Mouse (Mus musculus) right cerebral cortex, postnatal 14 days (tissue): Measurements from ENCODE around the gene Zhx3.

Experiments
- DNase-seq: peaks from one replicate; pipeline ENCODE4 v3.0.0; 2022

The Zhx3 gene

GRCm38 (mm10) chr2:160800967-160801366, 71.8 kb downstream of the Zhx3 start:
- no peak for DNase-seq

GRCm38 (mm10) chr2:160798206-160798605, 74.6 kb downstream of the Zhx3 start:
- DNase-seq, result no peak

- peak; percentile 53 for DNase-seq
These were observed 75.8 kb downstream of the Zhx3 start for GRCm38 (mm10) chr2:160796973-160797372.

DNA sequence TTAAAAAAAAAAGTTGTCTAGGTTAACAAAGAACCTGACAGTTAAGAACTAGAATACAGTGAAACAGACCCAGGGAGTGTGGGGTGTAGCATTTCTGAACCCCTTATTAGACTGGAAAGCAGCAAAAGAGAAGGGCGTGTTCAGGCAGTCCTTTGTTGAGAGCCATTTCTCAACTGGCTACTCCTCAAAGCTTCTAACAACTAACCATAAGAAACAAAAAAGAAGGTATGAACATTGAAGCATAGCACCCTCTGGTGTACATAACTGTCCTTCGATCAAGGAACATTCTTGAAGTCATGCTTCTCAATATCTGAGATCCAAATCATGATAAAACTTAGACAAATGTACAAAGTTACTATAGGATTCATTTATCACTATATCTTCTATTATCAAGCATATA, 79.7 kb downstream of the Zhx3 start:
- DNase-seq, result no peak

GRCm38 (mm10) chr2:160789741-160790140, 83.1 kb downstream of the Zhx3 start:
- DNase-seq, result no peak

DNA sequence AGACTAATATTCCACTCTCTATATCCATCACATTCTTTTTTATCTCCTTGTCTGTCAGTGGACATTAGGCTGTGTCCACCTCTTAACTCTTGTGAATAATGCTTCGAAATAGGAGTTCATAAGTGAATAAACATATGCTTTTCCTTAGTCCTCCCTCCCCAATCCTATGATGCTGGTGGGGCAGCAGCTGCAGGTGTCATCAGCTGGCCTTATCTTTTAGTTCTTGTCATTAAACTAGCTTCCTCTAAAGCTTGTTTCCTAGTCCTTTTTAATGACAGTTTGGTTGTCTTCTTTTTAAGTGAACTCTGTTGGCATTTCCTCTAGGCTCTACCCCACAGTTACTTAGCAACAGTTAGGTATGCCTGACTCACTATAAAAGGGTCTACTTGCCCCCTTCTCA, 83.8 kb downstream of the Zhx3 start:
- DNase-seq, result no peak

DNA sequence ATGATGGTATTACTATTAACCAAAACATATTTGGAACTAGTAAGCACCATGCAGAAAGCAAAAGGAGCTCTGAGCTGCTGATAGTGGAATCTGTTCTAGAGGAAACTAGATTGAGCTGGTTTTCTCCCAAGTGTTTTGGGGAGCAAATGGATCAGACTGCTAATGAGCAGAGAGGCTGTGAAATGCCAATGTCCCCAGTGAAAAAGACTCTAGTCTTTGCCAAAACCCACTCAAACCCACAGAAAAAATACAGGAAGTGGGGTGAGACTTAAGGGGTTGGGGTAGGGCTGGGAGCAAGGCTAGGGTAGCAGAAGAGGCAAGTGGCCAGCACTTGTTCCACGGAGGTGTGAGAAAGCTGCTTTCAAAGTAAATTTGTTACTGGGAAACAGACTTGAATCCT, 86.5 kb downstream of the Zhx3 start:
- DNase-seq, result no peak

- DNase-seq, result no peak
These were observed 92.0 kb downstream of the Zhx3 start for GRCm38 (mm10) chr2:160780834-160781219.

GRCm38 (mm10) chr2:160780154-160780833, 92.5 kb downstream of the Zhx3 start:
- no peak for DNase-seq

- no peak for DNase-seq
These were observed 94.8 kb downstream of the Zhx3 start for GRCm38 (mm10) chr2:160778034-160778433.

DNA sequence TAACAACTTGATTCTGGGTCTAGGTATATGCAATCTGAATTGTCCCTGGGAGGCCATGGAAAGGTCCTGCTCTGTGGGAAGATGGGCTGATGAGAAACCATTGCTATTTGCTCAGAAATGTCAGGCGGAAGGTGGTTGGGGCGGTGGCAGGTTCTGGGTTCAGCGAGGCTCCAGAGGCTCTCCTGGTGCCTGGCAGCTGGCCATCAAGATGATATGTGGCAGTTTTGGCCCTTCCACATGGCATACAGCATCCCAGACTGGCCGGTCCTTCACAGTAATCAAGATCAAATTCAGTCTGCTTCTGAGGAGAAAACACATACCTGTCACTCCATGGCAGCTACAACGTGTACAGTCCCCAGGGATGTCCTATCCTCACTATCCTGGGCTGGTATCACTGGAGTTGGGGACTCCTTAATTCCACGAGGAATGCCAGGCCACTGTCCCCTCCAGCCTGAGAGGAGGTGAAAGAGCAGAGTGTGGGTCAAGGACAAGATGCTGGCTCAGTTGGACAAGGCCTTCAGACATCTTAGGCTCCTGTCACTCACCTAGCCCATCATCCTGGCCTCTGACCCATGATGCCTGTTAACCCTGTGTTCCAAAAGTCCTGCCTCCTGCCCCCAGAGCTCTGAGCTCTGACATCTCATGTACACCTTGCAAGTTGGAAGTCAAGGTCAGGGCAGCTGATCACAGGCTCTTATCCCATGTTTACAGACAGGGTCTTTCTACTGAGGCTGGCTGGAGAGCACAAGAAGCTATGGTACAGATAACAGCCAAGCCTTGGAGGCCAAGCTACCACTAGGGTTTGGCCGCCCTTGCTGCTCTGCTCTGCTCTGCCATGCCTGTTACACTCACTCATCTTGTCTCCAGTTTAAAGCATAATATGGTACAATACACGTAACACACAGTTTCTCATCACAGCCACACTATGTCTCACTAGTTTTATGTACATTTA, 101.2 kb downstream of the Zhx3 start:
- DNase-seq, result no peak

GRCm38 (mm10) chr2:160770871-160771270, 101.9 kb downstream of the Zhx3 start:
- no peak for DNase-seq

DNA sequence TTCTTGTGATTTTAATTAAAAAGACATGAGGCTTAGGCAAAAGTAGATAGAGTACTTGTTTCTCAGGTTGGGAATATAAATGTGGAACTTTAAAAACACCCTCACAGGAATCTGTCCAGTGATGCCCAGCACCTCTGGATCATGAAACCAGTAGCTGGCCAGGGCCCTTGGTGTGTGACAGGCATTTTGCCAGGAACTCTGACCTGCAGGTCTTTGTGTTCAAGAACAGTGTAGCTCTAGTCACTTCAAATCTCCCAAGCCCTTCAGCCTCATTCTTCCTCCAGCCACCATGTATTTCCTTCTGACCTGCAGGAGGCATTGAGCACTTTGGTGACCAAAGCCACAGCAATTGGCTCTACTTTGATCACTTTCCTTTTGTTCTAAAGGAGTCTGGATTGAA, 102.4 kb downstream of the Zhx3 start:
- no peak for DNase-seq

GRCm38 (mm10) chr2:160768997-160769396, 103.8 kb downstream of the Zhx3 start:
- DNase-seq, result no peak

DNA sequence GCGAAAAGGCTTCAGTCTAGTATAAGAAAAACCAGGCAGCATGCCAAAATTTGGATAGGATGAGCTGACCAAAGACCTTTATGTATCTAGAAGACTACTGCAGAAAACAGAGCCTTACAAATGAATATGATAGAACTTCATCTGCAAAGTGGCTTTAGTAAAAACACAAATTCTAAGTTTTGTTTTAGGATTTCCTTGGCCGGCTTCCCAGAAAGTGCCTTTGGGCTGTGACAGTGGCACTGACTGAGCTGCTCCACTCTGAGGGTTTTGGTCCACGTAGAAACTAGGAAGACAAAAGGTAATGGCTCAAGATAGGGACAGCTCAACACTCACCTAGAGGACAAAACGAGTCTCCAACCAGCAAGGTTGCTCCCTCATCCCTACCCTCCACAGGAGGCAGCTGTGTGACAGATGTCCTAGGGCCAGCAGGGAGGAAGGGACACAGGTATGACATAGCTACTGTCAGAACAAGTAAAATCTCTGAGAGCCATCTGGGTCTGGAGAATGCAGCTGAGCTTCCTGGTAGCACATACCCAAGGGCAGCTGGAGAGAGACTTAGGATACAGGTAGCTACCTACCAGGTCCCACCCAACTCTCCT, 104.6 kb downstream of the Zhx3 start:
- DNase-seq, result peak; percentile 29

GRCm38 (mm10) chr2:160767201-160767600, 105.6 kb downstream of the Zhx3 start:
- DNase-seq, result no peak

DNA sequence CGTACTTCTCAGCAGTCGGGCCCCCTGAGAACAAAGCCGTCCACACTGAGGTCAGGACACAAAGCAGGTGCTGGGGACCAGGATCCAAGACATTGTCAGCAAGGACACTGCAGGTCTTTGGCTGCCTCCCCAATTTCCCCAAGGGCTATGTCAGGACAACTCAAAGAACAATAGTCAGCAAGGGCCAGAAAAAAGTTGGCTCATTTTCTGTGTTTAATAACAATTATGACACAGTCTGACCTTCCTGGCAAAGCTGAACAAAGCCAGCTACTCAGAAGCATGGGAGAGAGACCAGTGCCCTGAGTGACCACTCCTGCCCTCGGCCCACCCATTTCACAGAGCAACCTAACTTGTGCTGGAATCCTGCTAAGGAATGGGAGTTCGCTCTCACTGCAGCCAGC, 106.4 kb downstream of the Zhx3 start:
- DNase-seq, result no peak

- no peak for DNase-seq
These were observed 107.7 kb downstream of the Zhx3 start for GRCm38 (mm10) chr2:160765096-160765495.

DNA sequence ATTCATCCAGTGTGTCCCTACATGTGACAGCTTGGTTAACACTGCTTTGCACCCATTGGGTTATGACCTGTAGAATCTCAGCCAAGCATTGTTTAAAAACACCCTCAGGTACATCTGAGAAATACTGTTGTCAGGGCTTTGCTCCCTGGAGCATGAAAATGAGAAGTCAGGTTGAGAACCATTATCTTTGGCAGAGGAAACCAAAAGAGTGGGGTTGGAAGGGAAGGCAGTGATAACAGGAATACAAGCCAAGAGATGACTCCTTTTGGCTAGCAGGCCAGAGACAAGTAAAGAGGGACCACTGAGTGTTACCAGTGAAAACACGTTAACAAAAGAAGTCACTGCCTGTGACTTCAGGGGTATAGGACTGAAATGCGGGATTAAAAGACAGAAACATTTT, 108.4 kb downstream of the Zhx3 start:
- DNase-seq, result no peak

- no peak for DNase-seq
These were observed 109.0 kb downstream of the Zhx3 start for GRCm38 (mm10) chr2:160763816-160764215.

DNA sequence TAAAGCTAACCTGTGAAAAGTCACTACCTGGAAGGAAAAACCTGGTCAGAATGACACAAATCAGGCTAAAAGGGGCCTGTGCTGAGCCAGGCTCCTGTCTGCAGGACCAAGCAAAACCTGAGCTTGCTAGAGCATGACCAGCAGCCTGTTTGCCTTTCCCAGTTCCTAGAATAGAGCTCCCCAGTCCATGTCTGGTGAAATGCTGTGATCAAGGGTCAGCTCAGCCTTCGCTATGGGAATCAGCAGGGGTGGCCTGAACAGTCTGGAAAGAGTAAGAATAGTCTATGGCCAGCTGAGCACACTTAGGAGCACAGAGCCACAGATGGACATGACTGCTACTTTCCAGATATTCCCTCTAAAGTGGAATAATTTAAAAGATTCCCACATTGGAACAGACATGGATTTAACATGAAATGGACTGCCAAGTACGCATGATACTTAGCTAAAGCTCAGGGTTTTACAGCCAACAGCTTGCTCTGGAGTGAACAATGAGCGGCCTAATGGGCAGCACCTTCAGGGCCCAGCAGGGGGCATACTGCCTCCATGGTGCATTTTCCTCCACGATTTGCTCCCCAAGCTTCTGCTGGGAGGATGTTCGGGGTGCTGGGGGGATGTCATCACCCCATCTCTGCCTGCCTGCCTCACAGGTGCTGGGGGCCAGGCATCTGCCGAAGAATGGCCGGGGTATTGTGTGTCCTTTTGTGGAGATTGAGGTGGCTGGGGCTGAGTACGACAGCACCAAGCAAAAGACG, 112.2 kb downstream of the Zhx3 start:
- peak; percentile 59 for DNase-seq

DNA sequence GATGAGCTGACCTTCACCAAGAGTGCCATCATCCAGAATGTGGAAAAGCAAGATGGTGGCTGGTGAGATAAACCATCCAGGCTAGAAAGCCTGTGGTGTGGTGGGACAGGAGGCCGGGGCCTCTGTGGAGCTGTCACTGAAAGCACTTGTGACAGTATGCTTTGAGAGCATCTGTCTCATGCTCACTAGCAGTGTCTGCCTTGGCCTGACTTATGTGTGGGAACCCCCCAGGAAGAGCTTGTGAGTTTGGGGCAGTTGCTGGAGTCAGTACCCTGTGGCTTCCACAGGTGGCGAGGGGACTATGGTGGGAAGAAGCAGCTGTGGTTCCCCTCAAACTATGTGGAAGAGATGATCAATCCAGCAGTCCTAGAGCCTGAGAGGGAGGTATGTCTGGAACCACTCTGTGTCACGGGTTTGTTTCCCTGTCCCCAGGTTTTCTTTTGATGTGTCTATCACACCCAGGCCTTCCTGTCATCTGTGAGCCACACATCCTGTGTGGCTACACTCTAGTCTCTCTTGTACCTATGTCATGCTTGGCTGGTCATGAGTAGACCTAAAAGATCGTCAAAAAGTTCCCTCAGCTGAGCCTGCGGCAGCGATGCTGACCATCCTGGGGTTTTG, 116.1 kb downstream of the Zhx3 start:
- no peak for DNase-seq

- DNase-seq, result no peak
These were observed 125.7 kb downstream of the Zhx3 start for GRCm38 (mm10) chr2:160747075-160747474.
